Mouse (Mus musculus): ENCODE results near the gene Adgra3. TPM values are rescaled to one million over a fixed set of nuclear protein-coding genes. Genes with fewer than 3 reads are reported as not detected.
A peak's percentile ranks its signal among the peaks of the same experiment; 100 is the strongest.

Adgra3 gene
- polyA plus RNA-seq, 1 experiment from 2014 or later = 6.1 TPM

DNA sequence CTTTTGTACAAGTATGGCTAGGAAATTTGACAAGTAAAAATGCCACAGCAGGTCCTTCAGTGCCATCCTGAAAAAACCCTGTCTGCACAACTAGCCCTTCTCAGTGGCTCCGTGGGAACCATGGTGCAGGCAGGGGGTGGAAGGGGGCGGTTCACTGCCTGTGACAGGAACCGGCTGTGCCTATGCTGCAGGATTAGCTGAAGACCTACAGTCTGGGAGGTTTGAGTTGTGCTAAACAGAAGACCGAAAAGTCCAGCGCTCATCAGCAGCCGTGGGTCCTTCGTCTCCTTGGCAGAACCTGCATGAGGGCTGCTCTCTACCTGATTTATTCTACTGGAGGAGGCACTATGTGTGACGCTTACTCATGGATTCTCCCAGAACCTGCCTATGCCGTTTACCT is 59.0 kb downstream of the Adgra3 start:
- no peak for ATAC-seq

DNA sequence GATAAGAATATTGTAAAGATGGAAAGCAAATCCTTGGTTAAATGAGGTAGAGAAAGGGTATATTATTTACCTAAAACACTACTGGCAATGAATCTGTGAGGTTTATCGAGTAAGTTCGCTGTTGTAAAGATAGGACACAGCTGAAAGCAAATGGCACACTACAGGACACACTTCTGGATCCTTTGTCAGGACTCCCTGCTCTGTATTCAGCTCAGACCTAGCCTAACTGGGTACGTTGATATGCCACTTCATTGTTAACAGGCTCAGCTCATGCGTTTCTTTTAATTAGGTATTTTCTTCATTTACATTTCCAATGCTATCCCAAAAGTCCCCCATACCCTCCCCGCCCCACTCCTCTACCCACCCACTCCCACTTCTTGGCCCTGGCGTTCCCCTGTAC is 61.8 kb downstream of the Adgra3 start:
- Histone ChIP-seq H3K4me3 (ENCODE audit: low read length) (no peak overlapping the region), H3K27ac (ENCODE audit: low read depth, low read length) (no peak overlapping the region), H3K4me1 (ENCODE audit: control insufficient read depth, insufficient read depth, low read depth, low read length) (no peaks in the 10 kb centered on the region), H3K9ac (ENCODE audit: low read depth, low read length) (no peak overlapping the region), H3K36me3 (ENCODE audit: control insufficient read depth, insufficient read depth, low read length) (peaks cover 4% of the 10 kb centered on the region; the same call in 1 of the 2 replicates), H3K4me2 (ENCODE audit: low read length) (no peak overlapping the region), H3K9me3 (ENCODE audit: control insufficient read depth, low read length) (no peaks in the 10 kb centered on the region), H3K27me3 (replicated peaks; ENCODE audit: control insufficient read depth, insufficient read depth, low read length) (no peaks in the 10 kb centered on the region)
- ATAC-seq = no peak
- WGBS = 75% methylated on average over 6 of the region's 6 CpGs

More for the DNA sequence above, 59.0 kb downstream of the Adgra3 start:
- Histone ChIP-seq H3K36me3 (ENCODE audit: control insufficient read depth, insufficient read depth, low read length) (peaks cover 4% of the 10 kb centered on the region; the same call in 1 of the 2 replicates), H3K27ac (ENCODE audit: low read depth, low read length) (no peak overlapping the region), H3K4me2 (ENCODE audit: low read length) (no peak overlapping the region), H3K4me3 (ENCODE audit: low read length) (no peak overlapping the region), H3K9ac (ENCODE audit: low read depth, low read length) (no peak overlapping the region), H3K9me3 (ENCODE audit: control insufficient read depth, low read length) (no peaks in the 10 kb centered on the region), H3K4me1 (ENCODE audit: control insufficient read depth, insufficient read depth, low read depth, low read length) (no peaks in the 10 kb centered on the region), H3K27me3 (replicated peaks; ENCODE audit: control insufficient read depth, insufficient read depth, low read length) (no peaks in the 10 kb centered on the region)
- 76% methylated on average over 9 of the region's 9 CpGs for WGBS

DNA sequence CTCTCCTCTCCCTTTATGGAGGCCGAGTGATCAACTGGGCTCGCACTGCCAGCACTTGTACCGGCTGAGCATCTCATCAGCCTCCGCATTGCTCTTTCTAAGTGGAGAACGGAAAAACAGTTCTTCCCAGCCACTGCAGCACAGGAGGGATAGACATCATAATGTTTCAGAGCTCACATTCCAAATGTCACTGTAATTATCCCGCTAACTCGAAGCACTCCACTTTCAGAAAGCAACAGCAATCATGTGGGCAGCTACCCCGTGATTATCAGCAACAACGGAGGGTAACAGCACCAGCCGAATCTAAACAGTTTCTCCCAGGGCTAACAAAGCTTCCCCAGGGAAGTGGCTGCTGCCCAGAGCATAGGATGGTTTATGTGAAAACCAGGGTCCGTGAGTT is 62.3 kb downstream of the Adgra3 start:
- peak; percentile 28; the same call in 1 of the 2 replicates for ATAC-seq
- H3K27me3 ChIP-seq (replicated peaks; ENCODE audit: control insufficient read depth, insufficient read depth, low read length) = no peaks in the 10 kb centered on the region
- H3K4me1 ChIP-seq (ENCODE audit: control insufficient read depth, insufficient read depth, low read depth, low read length) = no peaks in the 10 kb centered on the region
- H3K9me3 ChIP-seq (ENCODE audit: control insufficient read depth, low read length) = no peaks in the 10 kb centered on the region
- no peak overlapping the region for H3K4me3 ChIP-seq (ENCODE audit: low read length)
- H3K4me2 ChIP-seq (ENCODE audit: low read length) = no peak overlapping the region
- H3K9ac ChIP-seq (ENCODE audit: low read depth, low read length) = no peak overlapping the region
- 70% methylated on average over 11 of the region's 11 CpGs for WGBS
- H3K36me3 ChIP-seq (ENCODE audit: control insufficient read depth, insufficient read depth, low read length) = peaks cover 4% of the 10 kb centered on the region; the same call in 1 of the 2 replicates
- no peak overlapping the region for H3K27ac ChIP-seq (ENCODE audit: low read depth, low read length)

DNA sequence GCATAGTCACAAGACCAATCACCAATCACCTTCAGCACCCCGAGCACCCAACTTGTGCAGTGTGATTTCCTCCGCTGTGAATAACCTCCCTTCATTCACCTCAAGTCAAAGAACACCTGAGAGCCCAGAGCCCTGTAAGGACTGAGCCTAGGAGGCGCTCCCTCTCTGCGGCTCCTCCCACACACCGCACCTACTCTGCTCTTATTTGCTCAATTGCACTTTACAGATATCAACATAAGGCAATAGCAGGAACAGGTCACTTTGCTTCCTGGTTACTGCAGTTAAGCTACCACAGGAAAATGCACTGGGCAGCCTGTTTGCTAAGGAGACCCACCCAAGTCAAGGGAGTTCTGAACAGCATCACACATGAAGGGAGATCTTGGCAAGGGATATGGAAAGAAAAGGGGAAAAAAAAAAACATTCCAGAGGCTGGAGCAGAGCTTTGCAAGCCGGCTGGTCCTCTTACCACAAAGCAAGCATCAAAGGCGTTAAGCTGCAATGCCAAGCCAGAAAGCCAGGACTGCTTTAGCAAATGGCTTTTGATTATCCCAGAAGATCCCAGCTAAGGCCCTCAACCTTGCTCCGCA is 68.0 kb downstream of the Adgra3 start:
- Histone ChIP-seq H3K27me3 (replicated peaks; ENCODE audit: control insufficient read depth, insufficient read depth, low read length) (no peaks in the 10 kb centered on the region), H3K4me2 (ENCODE audit: low read length) (no peak overlapping the region), H3K27ac (ENCODE audit: low read depth, low read length) (no peak overlapping the region), H3K9ac (ENCODE audit: low read depth, low read length) (no peak overlapping the region), H3K4me3 (ENCODE audit: low read length) (no peak overlapping the region), H3K4me1 (ENCODE audit: control insufficient read depth, insufficient read depth, low read depth, low read length) (no peaks in the 10 kb centered on the region), H3K36me3 (ENCODE audit: control insufficient read depth, insufficient read depth, low read length) (no peaks in the 10 kb centered on the region; the same call in 1 of the 2 replicates), H3K9me3 (ENCODE audit: control insufficient read depth, low read length) (no peaks in the 10 kb centered on the region)
- 90% methylated on average over 8 of the region's 8 CpGs for WGBS
- ATAC-seq = no peak

DNA sequence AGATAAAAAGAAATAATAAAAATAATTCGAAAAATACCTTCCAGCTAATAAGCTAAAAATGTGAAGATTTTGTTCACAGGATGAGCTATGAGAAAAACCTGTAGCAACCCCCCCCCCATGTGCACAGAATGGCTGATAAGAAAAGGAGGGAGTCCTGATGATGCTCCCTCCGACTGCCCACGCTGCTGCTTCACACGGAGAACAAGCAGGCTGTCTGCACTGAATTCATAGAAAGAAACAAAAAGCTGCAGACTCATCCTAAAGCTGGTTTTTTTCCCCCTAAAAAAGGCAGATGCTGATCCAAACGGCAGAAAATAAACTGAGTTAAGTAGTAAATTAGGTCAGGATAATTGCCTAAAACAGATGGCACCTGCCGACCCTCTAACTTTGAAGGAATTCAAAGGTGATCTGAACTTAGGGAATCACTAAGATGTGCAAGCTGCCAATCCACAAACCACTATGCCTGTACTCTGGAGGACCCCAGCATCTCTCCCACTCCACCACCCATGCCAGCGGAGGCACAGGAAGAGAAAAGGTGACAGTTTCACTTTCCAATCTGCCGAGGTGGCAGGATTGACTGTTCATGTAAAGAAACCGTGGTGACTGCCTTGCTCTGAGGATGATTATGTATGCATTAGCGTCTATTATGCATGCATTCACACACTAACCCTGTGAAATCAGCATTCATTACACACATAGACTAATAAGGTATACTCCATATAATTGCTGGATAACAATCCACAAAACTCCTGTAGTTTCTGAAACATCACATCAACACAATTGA is 70.6 kb downstream of the Adgra3 start:
- H3K4me1 ChIP-seq (ENCODE audit: control insufficient read depth, insufficient read depth, low read depth, low read length) = no peaks in the 10 kb centered on the region
- H3K9ac ChIP-seq (ENCODE audit: low read depth, low read length) = no peak overlapping the region
- H3K9me3 ChIP-seq (ENCODE audit: control insufficient read depth, low read length) = no peaks in the 10 kb centered on the region
- H3K4me3 ChIP-seq (ENCODE audit: low read length) = no peak overlapping the region
- H3K27ac ChIP-seq (ENCODE audit: low read depth, low read length) = no peak overlapping the region
- peaks cover 4% of the 10 kb centered on the region; the same call in 1 of the 2 replicates for H3K36me3 ChIP-seq (ENCODE audit: control insufficient read depth, insufficient read depth, low read length)
- no peaks in the 10 kb centered on the region for H3K27me3 ChIP-seq (replicated peaks; ENCODE audit: control insufficient read depth, insufficient read depth, low read length)
- no peak for ATAC-seq
- H3K4me2 ChIP-seq (ENCODE audit: low read length) = no peak overlapping the region
- WGBS = 54% methylated on average over 10 of the region's 10 CpGs

DNA sequence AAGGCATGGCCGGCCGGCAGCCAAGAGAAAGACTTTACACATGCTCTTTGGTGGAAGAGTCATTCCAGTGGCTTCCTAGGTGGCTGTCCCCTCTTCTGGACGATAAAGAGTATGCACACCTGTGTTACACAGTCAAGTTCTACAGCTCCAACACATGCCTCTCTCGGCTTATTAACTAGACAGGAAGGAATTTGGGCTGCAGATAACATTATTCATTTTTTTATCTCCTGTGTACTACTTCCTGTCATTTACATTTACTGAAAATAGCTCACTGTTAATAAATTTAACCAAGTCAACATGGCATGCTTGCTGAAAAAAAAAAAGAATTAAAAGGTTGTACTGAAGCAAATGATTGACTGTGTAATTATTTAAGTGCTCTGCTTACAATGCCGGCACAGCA is 78.1 kb downstream of the Adgra3 start:
- Histone ChIP-seq H3K4me1 (ENCODE audit: control insufficient read depth, insufficient read depth, low read depth, low read length) (no peaks in the 10 kb centered on the region), H3K36me3 (ENCODE audit: control insufficient read depth, insufficient read depth, low read length) (peaks cover 3% of the 10 kb centered on the region; the same call in 1 of the 2 replicates), H3K9me3 (ENCODE audit: control insufficient read depth, low read length) (no peaks in the 10 kb centered on the region), H3K4me3 (ENCODE audit: low read length) (no peak overlapping the region), H3K27me3 (replicated peaks; ENCODE audit: control insufficient read depth, insufficient read depth, low read length) (no peaks in the 10 kb centered on the region), H3K27ac (ENCODE audit: low read depth, low read length) (no peak overlapping the region), H3K4me2 (ENCODE audit: low read length) (no peak overlapping the region), H3K9ac (ENCODE audit: low read depth, low read length) (no peak overlapping the region)
- ATAC-seq = no peak
- WGBS = 78% methylated on average over 5 of the region's 5 CpGs

DNA sequence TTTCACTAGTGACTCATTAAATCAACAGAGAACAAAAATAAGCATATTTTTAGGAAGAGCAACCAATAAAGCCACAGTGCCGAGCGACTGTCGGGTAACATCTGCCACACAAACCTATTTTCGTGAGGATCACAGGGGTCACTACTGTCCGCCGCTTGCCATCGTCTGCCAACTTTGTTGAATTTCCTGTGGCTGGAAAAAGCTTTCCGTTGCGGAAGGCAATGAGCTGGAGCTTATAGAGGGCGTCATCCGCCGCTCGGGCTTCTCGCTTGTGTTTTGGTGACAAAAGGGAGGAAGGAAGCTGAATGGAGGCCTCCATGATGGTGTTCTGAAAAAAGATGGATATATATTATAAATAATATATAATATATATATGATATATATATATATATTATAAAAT is 79.6 kb downstream of the Adgra3 start:
- ATAC-seq = no peak
- H3K36me3 ChIP-seq (ENCODE audit: control insufficient read depth, insufficient read depth, low read length) = no peaks in the 10 kb centered on the region
- no peaks in the 10 kb centered on the region for H3K9me3 ChIP-seq (ENCODE audit: control insufficient read depth, low read length)
- H3K4me3 ChIP-seq (ENCODE audit: low read length) = no peak overlapping the region
- no peak overlapping the region for H3K9ac ChIP-seq (ENCODE audit: low read depth, low read length)
- 86% methylated on average over 14 of the region's 14 CpGs for WGBS
- H3K4me2 ChIP-seq (ENCODE audit: low read length) = no peak overlapping the region
- H3K27me3 ChIP-seq (replicated peaks; ENCODE audit: control insufficient read depth, insufficient read depth, low read length) = no peaks in the 10 kb centered on the region
- H3K4me1 ChIP-seq (ENCODE audit: control insufficient read depth, insufficient read depth, low read depth, low read length) = no peaks in the 10 kb centered on the region
- no peak overlapping the region for H3K27ac ChIP-seq (ENCODE audit: low read depth, low read length)

DNA sequence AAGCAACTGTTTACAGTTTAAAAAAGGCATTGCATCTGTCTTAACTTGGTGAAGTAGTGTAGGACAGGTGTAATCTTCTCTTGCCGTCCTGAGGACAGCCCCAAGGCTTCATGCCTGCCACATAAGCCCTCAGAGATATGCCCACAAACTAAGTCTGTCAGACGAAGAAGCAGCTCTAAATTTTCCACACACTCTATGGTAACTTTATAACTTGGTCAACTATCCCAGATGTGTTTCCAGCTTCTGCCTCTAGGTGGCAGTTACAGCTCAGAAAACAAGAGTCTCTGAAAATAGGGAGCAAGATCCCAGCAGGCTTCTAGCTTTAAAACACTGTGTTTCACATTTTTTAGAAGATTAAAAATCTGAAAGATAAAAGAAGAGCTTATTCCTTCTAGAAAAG is 82.8 kb downstream of the Adgra3 start:
- 61% methylated on average over 2 of the region's 2 CpGs for WGBS
- H3K9ac ChIP-seq (ENCODE audit: low read depth, low read length) = no peak overlapping the region
- 0 out of 2 replicates have a peak, but pooled peaks have one; percentile 73 for ATAC-seq

DNA sequence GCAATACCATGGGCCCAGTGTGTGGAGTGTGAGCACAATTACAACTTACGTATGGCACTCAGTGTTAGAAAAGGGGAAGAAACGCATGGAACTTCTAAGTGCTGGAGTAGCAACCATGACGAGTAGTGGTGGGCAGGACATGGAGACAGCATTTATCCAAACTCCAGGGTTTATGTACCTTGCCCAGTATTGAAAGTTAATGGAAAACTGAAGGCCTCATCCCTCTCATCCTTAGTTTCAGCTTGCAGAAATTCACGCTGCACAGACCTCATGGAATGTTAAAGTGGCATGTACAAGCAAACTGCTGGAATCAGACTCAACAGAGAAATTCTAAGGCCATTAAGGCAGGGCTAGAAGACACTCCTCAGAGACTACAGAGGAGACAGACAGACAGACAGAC is 84.6 kb downstream of the Adgra3 start:
- H3K4me1 ChIP-seq (ENCODE audit: control insufficient read depth, insufficient read depth, low read depth, low read length) = no peaks in the 10 kb centered on the region
- ATAC-seq = no peak
- no peak overlapping the region for H3K9ac ChIP-seq (ENCODE audit: low read depth, low read length)
- no peak overlapping the region for H3K4me2 ChIP-seq (ENCODE audit: low read length)
- no peaks in the 10 kb centered on the region for H3K27me3 ChIP-seq (replicated peaks; ENCODE audit: control insufficient read depth, insufficient read depth, low read length)
- no peaks in the 10 kb centered on the region for H3K9me3 ChIP-seq (ENCODE audit: control insufficient read depth, low read length)
- H3K27ac ChIP-seq (ENCODE audit: low read depth, low read length) = no peak overlapping the region
- WGBS = 98% methylated on average over 4 of the region's 4 CpGs
- H3K4me3 ChIP-seq (ENCODE audit: low read length) = no peak overlapping the region
- no peaks in the 10 kb centered on the region for H3K36me3 ChIP-seq (ENCODE audit: control insufficient read depth, insufficient read depth, low read length)

More for the DNA sequence above, 82.8 kb downstream of the Adgra3 start:
- Histone ChIP-seq H3K4me2 (ENCODE audit: low read length) (no peak overlapping the region), H3K4me1 (ENCODE audit: control insufficient read depth, insufficient read depth, low read depth, low read length) (no peaks in the 10 kb centered on the region), H3K27me3 (replicated peaks; ENCODE audit: control insufficient read depth, insufficient read depth, low read length) (no peaks in the 10 kb centered on the region), H3K4me3 (ENCODE audit: low read length) (no peak overlapping the region), H3K27ac (ENCODE audit: low read depth, low read length) (no peak overlapping the region), H3K36me3 (ENCODE audit: control insufficient read depth, insufficient read depth, low read length) (no peaks in the 10 kb centered on the region), H3K9me3 (ENCODE audit: control insufficient read depth, low read length) (no peaks in the 10 kb centered on the region)
